Mouse (Mus musculus) gastrocnemius, postnatal 10 days (tissue): ENCODE results near the gene Gm11541. TPM values are rescaled to one million over a fixed set of nuclear protein-coding genes. Genes with fewer than 3 reads are reported as not detected.

Experiments used
- DNase-seq: peaks from one replicate; pipeline ENCODE4 v3.0.0; 2021; ENCODE audit warnings: mixed read lengths
- long read RNA-seq, 2 experiments: library from polyadenylated mRNA; stranded (forward); transcript quantifications; one replicate each; pipeline ENCODE4 v2.0.0; 2021
- total RNA-seq, 2 experiments: library from RNA; stranded (reverse); gene quantifications; 2 replicates each; pipeline ENCODE4 v1.2.3; 2021

Gm11541 gene
- total RNA-seq, result not detected
- long read RNA-seq, experiment 1, result 0 reads
- long read RNA-seq, experiment 2, result 0 reads

DNA sequence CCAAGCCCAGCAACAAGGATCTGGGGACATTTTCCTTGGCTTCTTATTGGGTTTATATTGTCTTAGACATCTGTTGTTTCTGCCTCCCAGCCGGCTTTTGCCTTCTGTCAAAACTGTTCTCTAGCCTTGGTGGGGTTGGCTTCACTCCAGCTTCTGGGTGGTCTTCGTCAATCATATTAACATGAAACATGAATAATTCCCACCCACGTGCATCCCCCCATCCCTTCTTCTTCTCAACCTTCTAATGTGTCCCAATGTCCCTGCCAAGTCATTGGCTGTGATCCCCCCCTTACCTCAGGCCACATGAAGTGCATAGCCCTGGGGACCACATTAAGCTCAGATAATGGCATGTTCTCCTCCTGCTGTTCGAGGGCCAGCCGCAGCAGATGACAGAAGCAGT, at the start of gene Gm11541:
Gm11541 (minus strand) TSS at position 28 of the 400 bp plus-strand sequence.
- DNase-seq, result no peak

DNA sequence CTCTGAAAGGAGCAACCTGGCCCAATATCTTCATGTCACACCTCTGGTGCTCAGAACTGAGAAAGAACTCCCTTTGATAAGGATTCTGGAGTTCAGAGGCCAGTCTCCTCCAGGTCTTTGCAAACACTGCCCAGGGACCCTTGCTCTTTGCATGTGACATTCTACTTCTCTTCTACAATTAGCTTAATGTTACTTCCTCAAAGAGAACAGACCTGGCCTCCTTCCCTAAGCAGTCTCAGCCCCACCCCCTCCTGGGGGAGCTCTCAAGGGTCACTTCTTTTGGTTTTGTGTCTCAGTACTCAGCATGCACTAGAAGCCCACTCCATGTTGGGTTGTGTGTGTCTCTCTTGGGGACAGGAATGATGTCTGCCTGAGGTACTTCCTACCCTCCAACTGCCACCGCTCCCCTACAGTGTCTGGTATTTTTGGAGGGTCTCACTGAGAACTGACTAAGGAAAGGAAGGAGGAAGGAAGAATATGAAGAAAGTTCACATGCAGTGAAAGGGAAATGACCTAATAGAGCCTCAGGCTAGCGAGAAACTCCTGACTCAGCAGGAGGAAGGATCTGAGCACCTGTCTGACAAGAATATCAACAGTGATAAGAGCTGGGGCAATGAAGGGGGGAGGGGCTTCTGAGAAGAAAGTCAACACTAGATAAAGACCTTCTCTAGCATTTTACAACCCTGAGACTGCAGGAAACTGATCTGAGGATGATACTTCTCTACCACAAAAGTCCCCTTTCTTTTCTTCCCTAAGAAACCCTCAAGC, 48.8 kb upstream of the Gm11541 start:
- DNase-seq, result no peak

DNA sequence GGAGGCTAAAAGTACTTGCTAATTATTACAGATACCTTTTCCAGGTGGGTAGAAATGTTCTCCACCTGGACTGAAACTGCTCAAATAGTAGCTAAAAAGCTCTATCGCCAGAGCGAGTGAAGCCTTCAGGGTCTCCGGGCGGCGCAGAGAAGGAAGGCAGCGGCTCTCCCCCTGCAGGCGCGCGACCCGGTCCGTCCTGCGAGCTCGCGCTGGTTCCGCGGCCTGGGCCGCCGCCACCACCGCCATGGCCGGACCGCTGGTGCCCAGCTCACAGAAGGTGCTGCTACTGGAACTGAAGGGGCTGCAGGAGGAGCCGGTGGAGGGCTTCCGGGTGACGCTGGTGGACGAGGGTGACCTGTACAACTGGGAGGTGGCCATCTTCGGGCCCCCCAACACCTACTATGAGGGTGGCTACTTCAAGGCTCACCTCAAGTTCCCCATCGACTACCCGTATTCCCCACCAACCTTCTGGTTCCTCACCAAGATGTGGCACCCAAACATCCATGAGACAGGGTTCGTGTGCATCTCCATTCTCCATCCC, 37.5 kb upstream of the Gm11541 start, which contains the start of gene Cdc34b:
Cdc34b (plus strand) TSS at position 51 of the 541 bp plus-strand sequence.
- DNase-seq, result no peak

DNA sequence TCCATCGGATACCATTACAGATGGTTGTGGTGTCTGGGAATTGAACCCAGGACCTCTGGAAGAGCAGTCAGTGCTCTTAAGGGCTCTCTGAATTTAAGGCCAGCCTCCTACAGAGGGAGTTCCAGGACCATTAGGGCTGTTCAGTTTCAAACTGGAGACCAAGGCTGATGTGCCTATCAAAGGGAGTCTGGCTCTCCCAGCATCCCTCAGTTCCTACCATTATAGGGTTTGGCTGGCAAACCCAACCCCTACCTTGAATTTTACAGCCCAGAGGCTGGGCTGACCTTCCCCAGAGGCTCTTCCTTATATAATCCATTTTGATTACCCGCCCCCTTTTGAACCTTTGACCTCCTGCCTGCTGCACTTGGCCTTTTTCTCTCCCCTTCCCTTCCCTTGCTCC, 31.4 kb upstream of the Gm11541 start:
- no peak for DNase-seq

DNA sequence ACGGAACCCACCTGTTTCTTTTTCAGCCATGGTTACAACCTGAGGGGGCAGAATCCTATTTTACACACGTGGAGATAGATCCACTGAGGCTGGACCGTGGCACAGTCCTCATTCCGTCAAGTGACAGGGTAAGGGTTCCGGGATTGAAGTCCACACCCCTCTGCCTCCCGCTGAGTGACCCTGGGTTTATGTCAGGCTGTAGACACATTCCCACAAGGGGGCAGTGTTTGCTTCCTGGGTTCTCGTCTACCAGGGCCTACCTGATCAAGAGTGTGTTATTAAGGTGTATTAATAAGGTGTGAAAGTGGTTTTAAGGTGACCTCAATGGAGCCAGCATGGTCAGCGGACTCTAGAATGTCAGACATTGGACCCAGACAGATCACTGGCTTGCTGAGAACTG, 28.5 kb upstream of the Gm11541 start:
- no peak for DNase-seq

DNA sequence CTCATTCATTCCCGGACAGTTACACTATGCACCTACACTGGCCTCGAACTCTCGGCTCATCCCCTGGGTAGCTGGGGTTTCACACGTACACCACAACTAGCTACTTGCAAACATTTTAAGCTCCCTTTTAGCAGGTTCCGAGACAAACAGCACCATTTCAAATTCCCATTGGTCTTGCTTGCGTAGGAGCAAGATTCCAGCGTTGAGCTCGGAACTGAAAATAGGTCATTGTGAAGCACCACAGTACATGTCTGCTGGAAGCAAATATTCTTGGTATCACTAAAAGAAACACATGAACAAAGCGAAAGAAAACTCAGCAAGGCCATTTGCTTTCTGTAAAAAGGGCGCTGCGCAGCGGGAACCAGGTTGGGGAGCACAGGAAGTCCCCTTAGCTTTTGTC, 26.9 kb upstream of the Gm11541 start:
- DNase-seq, result no peak

DNA sequence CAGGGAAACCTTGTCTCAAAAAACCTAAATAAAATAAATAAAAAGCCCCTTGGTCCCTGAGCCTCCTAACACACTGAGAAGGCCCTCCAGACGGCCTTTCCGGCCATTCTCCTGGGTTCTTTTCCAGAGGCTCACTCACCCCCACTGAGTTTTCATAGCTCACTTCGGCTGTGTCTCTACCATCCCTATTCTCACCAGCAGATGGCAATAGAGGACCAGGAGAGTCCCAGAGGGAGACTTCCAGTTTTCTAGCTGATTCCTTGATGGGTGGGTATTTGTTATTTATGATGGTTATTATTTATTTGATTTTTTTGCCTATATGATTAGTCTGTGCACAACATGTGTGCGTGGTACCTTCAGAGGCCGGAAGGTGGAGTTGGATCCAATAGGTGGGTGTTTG, 26.0 kb upstream of the Gm11541 start:
- DNase-seq, result peak; percentile 72

DNA sequence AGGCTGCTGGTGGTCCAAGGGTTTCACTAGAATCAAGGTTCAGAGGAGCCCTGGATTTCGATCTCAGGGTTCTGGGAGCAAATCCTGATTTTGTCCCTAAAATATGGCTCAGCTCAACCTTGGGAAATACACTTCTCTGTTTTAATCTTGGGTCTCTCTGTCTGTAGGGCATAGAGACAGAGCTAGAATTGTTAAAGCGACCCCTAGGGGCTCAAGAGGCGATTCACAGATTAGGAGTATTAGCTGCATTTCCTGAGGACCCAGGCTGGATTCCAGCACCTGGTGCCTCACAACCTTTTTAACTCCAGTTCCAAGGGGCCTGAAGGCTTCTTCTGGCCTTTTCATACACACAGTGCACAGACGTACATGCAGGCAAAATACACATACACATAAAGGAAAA, 25.3 kb upstream of the Gm11541 start:
- no peak for DNase-seq

DNA sequence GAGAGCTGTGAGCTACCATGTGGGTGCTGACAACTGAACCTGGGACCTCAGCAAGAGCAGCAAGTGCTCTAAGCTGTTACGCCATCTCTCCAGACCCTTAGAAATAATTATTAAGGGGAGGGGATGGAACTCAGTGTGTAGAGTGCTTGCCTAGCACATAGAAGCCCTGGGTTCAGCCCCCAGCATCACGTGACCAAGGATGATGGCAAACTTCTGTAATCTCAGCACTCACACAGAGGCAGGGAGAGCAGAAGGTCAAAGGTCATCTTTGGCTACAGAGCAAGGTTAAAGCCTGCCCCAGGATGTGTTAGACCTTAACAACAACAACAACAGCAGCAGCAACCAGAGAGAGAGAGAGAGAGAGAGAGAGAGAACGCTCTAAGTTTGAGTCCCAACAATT, 24.2 kb upstream of the Gm11541 start:
- no peak for DNase-seq

DNA sequence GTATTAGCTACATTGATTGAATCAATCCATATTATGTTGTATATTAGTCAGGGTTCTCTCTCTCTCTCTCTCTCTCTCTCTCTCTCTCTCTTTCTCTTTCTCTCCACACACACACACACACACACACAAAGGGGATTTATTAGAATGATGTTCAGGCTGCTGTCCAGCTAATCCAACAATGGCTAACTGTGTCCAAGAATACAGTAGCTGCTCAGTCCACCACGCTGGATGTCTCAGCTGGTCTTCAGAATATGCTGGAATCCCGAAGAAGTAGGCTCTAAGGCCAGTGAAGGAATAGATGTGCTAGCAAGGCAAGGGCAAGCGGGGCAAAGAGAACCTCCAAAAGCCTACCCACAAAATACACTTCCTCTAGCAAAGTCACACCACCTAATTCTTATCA, 23.0 kb upstream of the Gm11541 start:
- no peak for DNase-seq

DNA sequence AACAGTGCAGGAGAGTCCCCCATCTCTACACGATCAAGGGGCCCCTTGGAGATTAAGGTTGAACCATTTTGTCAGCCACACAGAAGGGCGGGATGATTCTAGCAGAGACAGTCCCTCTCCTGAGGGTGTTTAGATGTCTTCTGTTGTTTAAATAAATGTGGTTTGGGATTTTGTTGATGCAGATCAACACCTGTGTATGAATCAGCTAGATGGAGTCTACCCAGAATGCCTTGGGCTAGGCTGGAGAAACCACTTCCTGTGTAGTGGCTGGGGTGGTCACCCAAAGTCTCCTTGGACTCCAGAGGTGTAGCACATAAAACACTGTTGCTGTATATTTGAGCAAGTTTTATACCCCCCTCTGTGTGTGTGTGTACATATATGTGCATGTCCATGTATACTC, 14.9 kb upstream of the Gm11541 start:
- DNase-seq, result no peak

DNA sequence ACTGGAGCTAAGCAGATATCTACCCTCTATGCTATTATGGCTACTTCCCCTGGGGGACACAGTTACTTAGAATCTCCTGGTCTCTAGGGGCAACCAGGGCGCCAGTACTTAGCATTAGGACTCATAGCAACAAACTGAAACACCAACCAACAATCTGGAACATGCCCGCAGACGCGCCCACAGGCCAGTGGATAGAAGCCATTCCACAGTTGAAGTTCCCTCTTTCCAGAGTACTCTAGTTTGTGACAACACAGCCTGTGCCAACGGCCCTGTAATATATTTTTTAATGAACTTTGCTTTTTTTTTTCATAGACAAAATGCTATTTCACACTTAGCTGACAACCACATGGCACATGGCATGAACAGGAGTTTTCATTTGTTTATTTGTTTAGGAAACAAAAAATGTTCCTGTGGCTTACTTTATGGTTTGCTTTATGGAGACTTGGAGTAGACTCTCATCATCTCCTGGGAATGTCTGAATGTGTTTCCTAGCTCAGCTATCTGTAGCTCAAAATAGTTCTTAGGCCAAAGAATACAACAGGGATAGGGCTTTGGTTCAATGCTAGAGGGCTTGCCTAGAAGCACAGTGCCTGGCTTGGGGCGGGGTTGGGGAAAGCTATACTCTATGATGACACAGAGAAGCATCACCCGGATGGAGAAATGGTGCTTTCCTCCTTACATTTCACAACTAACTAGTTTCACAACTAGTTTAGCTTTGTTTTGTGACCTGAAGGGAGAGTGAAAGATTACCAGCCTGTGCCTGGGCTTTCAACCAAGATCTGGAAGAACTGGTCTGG, 14.0 kb upstream of the Gm11541 start:
- no peak for DNase-seq

DNA sequence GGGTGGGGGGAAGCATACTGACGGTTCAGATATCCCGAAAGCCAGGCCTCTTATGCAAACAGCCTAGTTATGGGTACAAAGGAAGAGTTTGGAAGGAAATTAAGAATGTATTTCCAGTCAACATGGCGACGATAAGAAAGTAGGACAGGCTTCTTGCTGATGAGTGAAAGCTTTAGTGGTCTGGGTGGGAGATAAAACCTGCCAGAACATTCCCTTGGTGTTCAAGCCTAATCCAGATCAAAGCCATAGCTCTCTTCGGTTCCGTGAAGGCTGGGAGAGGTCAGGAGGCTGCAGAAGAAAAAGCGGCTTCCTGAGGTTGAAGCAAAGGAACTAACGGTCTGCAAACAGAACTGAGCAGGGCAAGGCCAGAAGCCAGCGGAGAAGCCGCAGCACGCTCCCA, 12.9 kb upstream of the Gm11541 start:
- DNase-seq, result no peak

DNA sequence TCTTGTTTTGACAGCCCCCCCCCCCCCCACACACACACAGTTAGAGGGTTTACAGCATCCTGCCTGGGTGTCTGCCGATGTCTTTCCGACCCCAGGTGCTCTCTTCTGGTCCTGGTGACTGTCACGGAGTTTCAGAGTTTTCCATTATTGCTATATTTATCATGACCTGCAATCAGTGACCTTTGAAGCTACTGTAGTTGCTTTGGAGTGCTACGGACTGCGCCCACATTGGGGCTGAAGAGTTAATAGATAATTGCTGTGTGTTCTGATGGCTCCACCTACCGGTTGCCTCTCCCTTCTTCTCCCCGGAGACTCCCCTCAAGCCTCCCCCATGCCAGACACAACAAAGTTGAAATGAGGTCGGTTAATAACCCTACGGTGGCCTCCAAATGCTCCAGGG, 12.5 kb upstream of the Gm11541 start:
- DNase-seq, result peak; percentile 31

DNA sequence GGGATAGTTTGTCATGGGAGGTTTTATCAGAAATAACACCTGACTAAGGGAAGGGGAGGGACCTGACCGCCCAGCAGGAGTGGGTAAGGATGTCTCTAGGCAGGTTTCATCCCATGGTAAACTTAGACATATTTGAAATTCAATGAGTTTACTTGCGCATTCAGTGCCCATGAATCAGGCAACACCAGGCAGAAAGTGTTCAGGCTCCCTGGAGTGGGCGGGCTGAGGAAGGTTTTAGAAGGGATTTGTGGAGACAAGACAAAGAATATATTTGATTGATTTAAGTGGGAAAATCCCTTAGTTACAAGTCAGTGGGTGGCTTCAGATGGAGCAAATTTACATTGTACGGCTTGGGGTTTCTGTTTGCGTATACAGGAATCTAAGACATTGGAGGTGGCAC, 11.3 kb upstream of the Gm11541 start:
- DNase-seq, result no peak

DNA sequence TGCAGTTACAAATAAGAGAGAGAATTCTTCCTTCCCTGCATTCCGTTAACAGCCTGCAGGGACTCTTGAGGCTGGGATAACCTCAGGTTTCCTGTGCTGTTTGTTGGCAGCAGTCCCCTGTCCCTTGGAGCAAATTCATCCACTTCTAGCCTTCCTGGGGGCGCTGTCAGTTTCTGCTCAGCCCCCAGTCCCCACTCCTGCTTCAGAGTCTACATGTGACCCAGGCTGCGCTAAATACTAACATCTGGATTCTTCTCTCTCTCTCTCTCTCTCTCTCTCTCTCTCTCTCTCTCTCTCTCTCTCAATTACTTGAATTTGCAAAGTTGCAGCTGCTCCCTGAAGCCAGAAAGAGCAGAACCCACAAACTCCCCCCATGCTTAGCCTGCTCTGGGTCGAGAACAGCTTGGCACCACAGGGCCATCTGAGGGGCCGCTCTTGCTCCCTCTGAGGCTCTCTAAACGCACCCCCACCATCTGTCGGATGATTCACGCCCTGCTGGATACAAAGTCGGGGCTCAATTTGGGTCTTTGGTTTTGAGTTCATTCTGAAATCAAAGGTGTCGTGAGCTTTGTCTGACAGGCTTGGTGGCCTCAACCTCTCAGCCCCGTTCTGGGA, 9.1 kb upstream of the Gm11541 start:
- no peak for DNase-seq

DNA sequence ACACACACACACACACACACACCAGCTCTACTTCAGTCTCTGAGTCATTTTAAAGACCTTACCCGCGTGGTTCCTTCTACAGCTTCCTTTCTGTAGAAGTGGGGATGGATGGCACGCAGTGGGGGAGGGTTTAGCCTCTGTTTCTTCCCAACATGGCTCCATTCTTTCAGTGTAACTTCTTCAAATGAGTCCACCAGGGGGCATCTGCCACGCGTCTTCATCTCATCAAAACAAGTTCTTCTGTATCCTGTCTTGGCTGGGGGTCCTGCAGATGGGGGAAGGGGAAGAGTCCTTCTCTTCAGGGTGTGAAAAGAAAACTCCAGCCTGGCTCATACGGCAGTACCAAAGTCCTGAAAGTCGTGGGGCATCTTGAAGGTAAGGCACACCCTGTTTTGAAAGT, 279 bp downstream of the Gm11541 start:
- DNase-seq, result no peak

DNA sequence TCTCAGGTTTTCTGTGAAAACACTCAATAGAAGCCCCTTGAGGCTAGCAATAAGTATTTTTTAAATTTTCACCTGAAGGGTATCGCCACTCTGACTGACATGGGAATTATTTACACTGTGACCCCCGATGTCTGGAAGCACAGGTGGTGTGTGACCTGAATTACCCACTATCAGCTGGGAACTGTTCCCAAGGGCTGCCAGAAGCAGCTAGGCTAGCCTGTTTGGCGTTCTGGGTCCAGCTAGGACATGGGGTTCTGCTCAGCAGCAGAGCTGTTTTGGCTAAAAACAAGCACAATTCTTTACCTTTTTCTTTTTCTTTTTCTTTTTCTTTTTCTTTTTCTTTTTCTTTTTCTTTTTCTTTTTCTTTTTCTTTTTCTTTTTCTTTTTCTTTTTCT, 2.1 kb downstream of the Gm11541 start:
- no peak for DNase-seq

DNA sequence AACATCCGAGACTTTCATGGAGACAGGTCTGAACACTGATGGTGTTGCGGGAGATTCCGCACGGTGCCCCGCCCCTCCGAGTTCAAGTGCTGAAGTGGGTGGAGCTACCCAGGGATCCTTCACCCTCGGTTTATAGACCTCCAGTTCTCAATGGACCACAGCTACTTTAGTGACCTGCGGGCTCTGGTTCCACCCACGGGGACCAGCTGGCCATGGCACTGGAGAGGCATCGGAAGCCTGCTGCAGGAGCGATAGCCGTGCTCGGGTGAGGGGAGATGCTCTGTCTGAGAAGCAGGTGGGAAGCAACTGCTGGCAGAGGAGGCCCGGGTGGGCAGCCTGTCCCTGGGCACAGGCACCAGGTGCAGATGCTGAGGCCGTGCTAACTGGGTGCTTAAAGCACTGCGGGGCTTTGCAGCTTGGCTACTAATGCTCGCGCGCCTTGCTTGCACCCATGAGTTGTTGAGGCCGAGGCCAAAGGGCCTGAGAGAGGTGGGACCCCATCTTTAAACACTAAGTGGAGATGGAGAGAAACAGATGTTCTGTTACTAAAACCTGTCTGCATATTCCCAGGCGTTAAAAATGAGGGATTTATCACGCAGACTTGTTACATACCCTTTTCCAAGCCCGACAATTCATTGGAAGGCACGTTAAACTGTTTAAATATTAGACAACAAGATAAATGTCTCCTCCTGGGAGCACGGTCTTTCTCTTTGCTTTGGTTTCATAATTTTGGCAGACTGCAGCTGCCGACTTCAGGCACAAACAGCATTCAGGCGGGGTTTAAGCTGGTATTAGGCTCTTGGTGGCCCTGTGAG, 2.7 kb downstream of the Gm11541 start:
- DNase-seq, result no peak

DNA sequence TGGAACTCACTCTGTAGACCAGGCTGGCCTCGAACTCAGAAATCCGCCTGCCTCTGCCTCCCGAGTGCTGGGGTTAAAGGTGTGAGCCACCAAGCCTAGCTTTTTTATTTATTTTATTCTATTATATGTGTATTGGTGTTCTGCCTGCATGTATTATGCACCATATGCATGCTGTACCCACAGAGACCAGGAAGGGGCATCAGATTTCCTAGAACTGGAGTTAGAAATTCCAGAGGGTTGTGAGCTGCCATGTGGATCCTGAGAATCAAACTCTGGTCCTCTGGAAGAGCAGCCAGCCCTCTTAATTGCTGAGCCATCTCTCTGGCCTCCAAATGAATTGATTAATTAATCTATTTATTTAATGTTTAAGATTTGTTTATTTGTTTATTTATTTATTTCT, 4.9 kb downstream of the Gm11541 start:
- no peak for DNase-seq

DNA sequence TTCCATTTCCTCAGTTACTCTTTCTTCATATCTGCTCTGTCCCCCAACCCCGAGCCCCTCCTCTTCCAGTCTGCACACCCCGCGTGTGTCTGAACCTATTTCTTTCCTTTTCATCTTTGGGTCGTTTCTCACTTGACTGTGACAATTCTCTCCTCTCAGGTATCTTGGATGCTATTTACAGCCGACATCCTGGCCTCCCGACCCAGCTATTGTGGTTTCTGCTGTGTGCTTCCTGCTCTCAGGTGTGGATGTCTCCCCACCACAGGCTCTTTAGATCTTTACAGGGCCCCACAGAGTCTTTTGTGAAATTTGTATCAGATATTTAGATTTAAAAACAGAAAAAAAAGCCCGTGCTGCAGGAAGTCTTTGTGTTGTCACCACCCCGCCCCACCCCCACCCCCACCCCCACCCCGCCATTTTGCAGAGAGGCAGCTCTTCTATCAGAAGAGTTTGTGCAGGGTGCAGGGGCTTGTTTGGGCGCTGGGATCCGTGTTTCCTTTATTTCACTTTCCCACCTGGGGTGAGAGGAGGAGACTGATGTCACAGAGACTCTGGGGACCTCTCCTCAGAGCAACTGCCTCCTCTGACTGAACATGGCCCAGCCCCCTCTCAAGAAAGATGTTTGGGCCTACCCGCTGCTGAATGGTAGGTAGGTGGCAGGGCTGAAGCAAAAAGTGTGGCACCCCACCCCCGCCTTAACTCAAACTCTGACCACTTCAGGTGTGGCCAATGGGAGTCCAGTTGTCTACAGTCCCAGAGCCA, 6.4 kb downstream of the Gm11541 start:
- DNase-seq, result no peak
